Mouse (Mus musculus): ENCODE measurements at regions not wholly inside any gene's neighbourhood (a gene's known extent, or its start where the extent isn't known, plus 50 kb on each side); places are given as distances from the start of the nearest gene placed in this dataset.

- peak; percentile 52 to 70 for DNase-seq
- intact Hi-C loops (cut with DNase I), result no loop called here
These were observed 204.0 kb downstream of the Usp46 start for GRCm38 (mm10) chr5:73864138-73864761.

- DNase-seq, result no peak
- intact Hi-C loops (cut with DNase I), result no loop called here
These were observed 195.4 kb downstream of the Usp46 start for GRCm38 (mm10) chr5:73872641-73873421.

- intact Hi-C loops (cut with DNase I), result no loop called here
- no peak for DNase-seq
These were observed 193.5 kb downstream of the Usp46 start for GRCm38 (mm10) chr5:73874770-73875169.

GRCm38 (mm10) chr5:73875847-73876246 is 192.4 kb downstream of the Usp46 start:
- peak in 1 of 2 experiments; percentile 19 for DNase-seq
- intact Hi-C loops (cut with DNase I), result no loop called here

GRCm38 (mm10) chr5:73880936-73881335 is 187.3 kb downstream of the Usp46 start:
- intact Hi-C loops (cut with DNase I), result no loop called here
- DNase-seq, result peak in 1 of 2 experiments; percentile 14

- DNase-seq, result peak; percentile 66 to 74
- intact Hi-C loops (cut with DNase I), result no loop called here
These were observed 186.3 kb downstream of the Usp46 start for GRCm38 (mm10) chr5:73881941-73882340.

GRCm38 (mm10) chr5:73884998-73885397 is 183.2 kb downstream of the Usp46 start:
- intact Hi-C loops (cut with DNase I), result no loop called here
- no peak for DNase-seq

GRCm38 (mm10) chr5:73885691-73886090 is 182.5 kb downstream of the Usp46 start:
- intact Hi-C loops (cut with DNase I), result no loop called here
- no peak for DNase-seq

- intact Hi-C loops (cut with DNase I), result no loop called here
- no peak for DNase-seq
These were observed 180.8 kb downstream of the Usp46 start for GRCm38 (mm10) chr5:73887306-73887958.

GRCm38 (mm10) chr5:73888391-73888790 is 179.8 kb downstream of the Usp46 start:
- DNase-seq, result no peak
- intact Hi-C loops (cut with DNase I), result no loop called here

- intact Hi-C loops (cut with DNase I), result no loop called here
- DNase-seq, result no peak
These were observed 178.9 kb downstream of the Usp46 start for GRCm38 (mm10) chr5:73889342-73889741.

GRCm38 (mm10) chr5:73890942-73891341 is 177.3 kb downstream of the Usp46 start:
- intact Hi-C loops (cut with DNase I), result no loop called here

GRCm38 (mm10) chr5:73891606-73892005 is 176.6 kb downstream of the Usp46 start:
- no peak for DNase-seq
- intact Hi-C loops (cut with DNase I), result no loop called here

More at GRCm38 (mm10) chr5:73890942-73891341, 177.3 kb downstream of the Usp46 start:
- DNase-seq, result no peak

- intact Hi-C loops (cut with DNase I), result no loop called here
- DNase-seq, result no peak
These were observed 175.6 kb downstream of the Usp46 start for GRCm38 (mm10) chr5:73892440-73893225.

- no peak for DNase-seq
- intact Hi-C loops (cut with DNase I), result no loop called here
These were observed 173.0 kb downstream of the Usp46 start for GRCm38 (mm10) chr5:73895186-73895585.

GRCm38 (mm10) chr5:73896785-73897184 is 171.4 kb downstream of the Usp46 start:
- intact Hi-C loops (cut with DNase I), result no loop called here
- DNase-seq, result no peak

GRCm38 (mm10) chr5:73901651-73902050 is 166.6 kb downstream of the Usp46 start:
- intact Hi-C loops (cut with DNase I), result no loop called here
- DNase-seq, result no peak

- no peak for DNase-seq
- intact Hi-C loops (cut with DNase I), result no loop called here
These were observed 165.6 kb downstream of the Usp46 start for GRCm38 (mm10) chr5:73902470-73903218.

GRCm38 (mm10) chr5:73903219-73903570 is 165.0 kb downstream of the Usp46 start:
- DNase-seq, result no peak
- intact Hi-C loops (cut with DNase I), result no loop called here

GRCm38 (mm10) chr5:73904146-73904811 is 164.0 kb downstream of the Usp46 start:
- intact Hi-C loops (cut with DNase I), result no loop called here
- no peak for DNase-seq
